Mouse (Mus musculus): ENCODE measurements around the gene Gatd1. TPM values are rescaled to one million over a fixed set of nuclear protein-coding genes. Genes with fewer than 3 reads are reported as not detected.

Gene Gatd1
- polyA plus RNA-seq, 1 experiment = not detected

- H3K4me3 ChIP-seq (ENCODE audit: insufficient read depth, low read depth, low read length) = peak overlapping the region; percentile 82; the same call in 1 of the 2 replicates
- H3K27ac ChIP-seq (ENCODE audit: insufficient read depth, low read depth, low read length) = no peak overlapping the region
- WGBS = 51% methylated on average over 2 of the region's 2 CpGs
- TF ChIP-seq POLR2A (IDR thresholded peaks at IDR 0.05; ENCODE audit: insufficient read depth, low read depth, low read length) = no peak
- no peak for TF ChIP-seq CTCF (IDR thresholded peaks at IDR 0.05; ENCODE audit: insufficient read depth, low read depth, low read length)
- H3K4me1 ChIP-seq (ENCODE audit: control insufficient read depth, insufficient read depth, low read length) = peaks cover 42% of the 10 kb centered on the region
Observed at GRCm38 (mm10) chr7:141436523-141436892, 22.6 kb upstream of the Gatd1 start.

GRCm38 (mm10) chr7:141435856-141436522 lies 22.1 kb upstream of the Gatd1 start:
- 80% methylated on average over 9 of the region's 9 CpGs for WGBS
- H3K4me3 ChIP-seq (ENCODE audit: insufficient read depth, low read depth, low read length) = no peak overlapping the region
- H3K27ac ChIP-seq (ENCODE audit: insufficient read depth, low read depth, low read length) = no peak overlapping the region
- H3K4me1 ChIP-seq (ENCODE audit: control insufficient read depth, insufficient read depth, low read length) = peaks cover 42% of the 10 kb centered on the region
- TF ChIP-seq POLR2A (IDR thresholded peaks at IDR 0.05; ENCODE audit: insufficient read depth, low read depth, low read length) (no peak), CTCF (IDR thresholded peaks at IDR 0.05; ENCODE audit: insufficient read depth, low read depth, low read length) (no peak)

- peaks cover 39% of the 10 kb centered on the region for H3K4me1 ChIP-seq (ENCODE audit: control insufficient read depth, insufficient read depth, low read length)
- peak overlapping the region; percentile 86 for H3K27ac ChIP-seq (ENCODE audit: insufficient read depth, low read depth, low read length)
- TF ChIP-seq CTCF (IDR thresholded peaks at IDR 0.05; ENCODE audit: insufficient read depth, low read depth, low read length) (no peak), POLR2A (IDR thresholded peaks at IDR 0.05; ENCODE audit: insufficient read depth, low read depth, low read length) (peak; percentile 35; the same call in 1 of the 2 replicates)
- peak overlapping the region; percentile 66 for H3K4me3 ChIP-seq (ENCODE audit: insufficient read depth, low read depth, low read length)
- 3% methylated on average over 17 of the region's 17 CpGs for WGBS
Observed at GRCm38 (mm10) chr7:141435129-141435855, 21.4 kb upstream of the Gatd1 start.

GRCm38 (mm10) chr7:141434464-141434863 lies 20.5 kb upstream of the Gatd1 start:
- TF ChIP-seq CTCF (IDR thresholded peaks at IDR 0.05; ENCODE audit: insufficient read depth, low read depth, low read length) = no peak
- 0 out of 2 replicates have a peak, but pooled peaks have one; percentile 33 for TF ChIP-seq POLR2A (IDR thresholded peaks at IDR 0.05; ENCODE audit: insufficient read depth, low read depth, low read length)

GRCm38 (mm10) chr7:141433517-141434400 lies 19.8 kb upstream of the Gatd1 start:
- peak overlapping the region; percentile 66 for H3K4me3 ChIP-seq (ENCODE audit: insufficient read depth, low read depth, low read length)
- TF ChIP-seq CTCF (IDR thresholded peaks at IDR 0.05; ENCODE audit: insufficient read depth, low read depth, low read length) (no peak), POLR2A (IDR thresholded peaks at IDR 0.05; ENCODE audit: insufficient read depth, low read depth, low read length) (no peak)
- peaks cover 45% of the 10 kb centered on the region for H3K4me1 ChIP-seq (ENCODE audit: control insufficient read depth, insufficient read depth, low read length)
- peak overlapping the region; percentile 19; the same call in 1 of the 2 replicates for H3K27ac ChIP-seq (ENCODE audit: insufficient read depth, low read depth, low read length)
- 64% methylated on average over 15 of the region's 15 CpGs for WGBS

More at GRCm38 (mm10) chr7:141434464-141434863, 20.5 kb upstream of the Gatd1 start:
- 7% methylated on average over 8 of the region's 8 CpGs for WGBS
- Histone ChIP-seq H3K4me3 (ENCODE audit: insufficient read depth, low read depth, low read length) (peak overlapping the region; percentile 66), H3K27ac (ENCODE audit: insufficient read depth, low read depth, low read length) (peak overlapping the region; percentile 86), H3K4me1 (ENCODE audit: control insufficient read depth, insufficient read depth, low read length) (peaks cover 44% of the 10 kb centered on the region)

GRCm38 (mm10) chr7:141432741-141433516 lies 19.0 kb upstream of the Gatd1 start:
- no peak for TF ChIP-seq POLR2A (IDR thresholded peaks at IDR 0.05; ENCODE audit: insufficient read depth, low read depth, low read length)
- TF ChIP-seq CTCF (IDR thresholded peaks at IDR 0.05; ENCODE audit: insufficient read depth, low read depth, low read length) = no peak
- H3K27ac ChIP-seq (ENCODE audit: insufficient read depth, low read depth, low read length) = no peak overlapping the region

GRCm38 (mm10) chr7:141432186-141432611 lies 18.3 kb upstream of the Gatd1 start:
- Histone ChIP-seq H3K4me1 (ENCODE audit: control insufficient read depth, insufficient read depth, low read length) (peaks cover 56% of the 10 kb centered on the region), H3K27ac (ENCODE audit: insufficient read depth, low read depth, low read length) (no peak overlapping the region), H3K4me3 (ENCODE audit: insufficient read depth, low read depth, low read length) (no peak overlapping the region)
- TF ChIP-seq CTCF (IDR thresholded peaks at IDR 0.05; ENCODE audit: insufficient read depth, low read depth, low read length) (no peak), POLR2A (IDR thresholded peaks at IDR 0.05; ENCODE audit: insufficient read depth, low read depth, low read length) (no peak)
- WGBS = 75% methylated on average over 8 of the region's 8 CpGs

More at GRCm38 (mm10) chr7:141432741-141433516, 19.0 kb upstream of the Gatd1 start:
- peaks cover 51% of the 10 kb centered on the region for H3K4me1 ChIP-seq (ENCODE audit: control insufficient read depth, insufficient read depth, low read length)
- no peak overlapping the region for H3K4me3 ChIP-seq (ENCODE audit: insufficient read depth, low read depth, low read length)
- 83% methylated on average over 6 of the region's 6 CpGs for WGBS

Data from olfactory bulb, adult 2 months (tissue).